ENCODE assay signal across 13 mouse cellular contexts in genomic region chr4:101654256-101654655, GRCm38 (mm10). TPM values are rescaled to one million over a fixed set of nuclear protein-coding genes. Genes with fewer than 3 reads are reported as not detected.
DNase-seq lines count a peak whose midpoint lies in the region; ATAC-seq and TF ChIP-seq lines count a peak whose summit lies in the region.
"Had no signal": no experiment of that assay in that cellular context is flagged by ENCODE, and none has a peak within 500 bp of the region (broad histone marks: within the 10 kb centered on the region; RNA-seq: fewer than 3 reads in every experiment).

No protein-coding gene starts in this region.

- TF ChIP-seq POLR2A in MEL (IDR thresholded peaks at IDR 0.05; ENCODE audit: control insufficient read depth in 1 of 2, insufficient read depth in 1 of 2, low read depth in 1 of 2, low read length in 2 of 2, poor library complexity in 1 of 2): no peak

- peaks cover 13 to 71% of the 10 kb centered on the region in 2 experiments for H3K36me3 ChIP-seq in MEL (ENCODE audit: control insufficient read depth in 1 of 2, insufficient read depth in 2 of 2, low read length in 2 of 2)
- H3K36me3 ChIP-seq in limb, embryonic 12.5 days: peaks cover 13% of the 10 kb centered on the region
- H3K36me3 ChIP-seq in liver, embryonic 16.5 days (ENCODE audit: control insufficient read depth, insufficient read depth): peaks cover 7% of the 10 kb centered on the region
- H3K36me3 ChIP-seq in forebrain, postnatal 0 days (ENCODE audit: insufficient read depth): peaks cover 15% of the 10 kb centered on the region; the same call in 1 of the 2 replicates

- H3K79me2 ChIP-seq in MEL (ENCODE audit: control insufficient read depth, insufficient read depth, low read length, poor library complexity): peaks cover 39% of the 10 kb centered on the region

- no peaks in the 10 kb centered on the region for H3K27me3 ChIP-seq in MEL (ENCODE audit: control insufficient read depth in 1 of 2, insufficient read depth in 2 of 2, low read length in 2 of 2)
- H3K27me3 ChIP-seq in limb, embryonic 12.5 days: no peaks in the 10 kb centered on the region
- no peaks in the 10 kb centered on the region for H3K27me3 ChIP-seq in liver, embryonic 16.5 days (ENCODE audit: control insufficient read depth, insufficient read depth, low read depth, low read length)
- no peaks in the 10 kb centered on the region for H3K27me3 ChIP-seq in forebrain, postnatal 0 days (ENCODE audit: insufficient read depth, low read length)
- H3K27me3 ChIP-seq: hindbrain, embryonic 13.5 days; intestine, embryonic 15.5 days; megakaryocyte, embryonic 14.5 days; neural tube, embryonic 13.5 days; Patski had no signal

- H3K27ac ChIP-seq in MEL (ENCODE audit: control insufficient read depth, low read depth, low read length): peak overlapping the region; percentile 99
- peak overlapping the region; percentile 59 for H3K27ac ChIP-seq in limb, embryonic 12.5 days
- H3K27ac ChIP-seq in liver, embryonic 16.5 days (ENCODE audit: low read length): peak overlapping the region; percentile 90
- H3K27ac ChIP-seq in forebrain, postnatal 0 days (ENCODE audit: low read depth, low read length): no peak overlapping the region
- H3K27ac ChIP-seq: hindbrain, embryonic 13.5 days; intestine, embryonic 15.5 days; neural tube, embryonic 13.5 days had no signal

- H3K4me1 ChIP-seq in MEL (ENCODE audit: control insufficient read depth in 1 of 2, insufficient read depth in 2 of 2, low read length in 2 of 2): peaks cover 44 to 60% of the 10 kb centered on the region in 2 experiments
- H3K4me1 ChIP-seq in limb, embryonic 12.5 days (replicated peaks): peaks cover 31% of the 10 kb centered on the region
- H3K4me1 ChIP-seq in liver, embryonic 16.5 days (ENCODE audit: control insufficient read depth, low read depth, low read length): peaks cover 68% of the 10 kb centered on the region
- H3K4me1 ChIP-seq in forebrain, postnatal 0 days (ENCODE audit: insufficient read depth): 0 out of 2 replicates have a peak, but pooled peaks cover under 1% of the 10 kb centered on the region

- 20% methylated on average over 6 of the region's 6 CpGs for WGBS in limb, embryonic 12.5 days
- WGBS in liver, embryonic 16.5 days (ENCODE audit: insufficient replicate concordance): 63% methylated on average over 6 of the region's 6 CpGs
- 87% methylated on average over 6 of the region's 6 CpGs for WGBS in forebrain, postnatal 0 days

- H3K9me3 ChIP-seq in MEL (replicated peaks; ENCODE audit: insufficient read depth, low read length): no peaks in the 10 kb centered on the region
- H3K9me3 ChIP-seq in limb, embryonic 12.5 days: no peaks in the 10 kb centered on the region
- no peaks in the 10 kb centered on the region for H3K9me3 ChIP-seq in liver, embryonic 16.5 days (replicated peaks; ENCODE audit: control insufficient read depth, low read length)
- no peaks in the 10 kb centered on the region for H3K9me3 ChIP-seq in forebrain, postnatal 0 days (ENCODE audit: low read length)
- H3K9me3 ChIP-seq: hindbrain, embryonic 13.5 days; intestine, embryonic 15.5 days; megakaryocyte, embryonic 14.5 days; neural tube, embryonic 13.5 days had no signal

- H3K9ac ChIP-seq in MEL (ENCODE audit: control insufficient read depth, low read depth, low read length, poor library complexity, severe bottlenecking): peak overlapping the region; percentile 44
- H3K9ac ChIP-seq in limb, embryonic 12.5 days (replicated peaks): no peak overlapping the region
- H3K9ac ChIP-seq in liver, embryonic 16.5 days (ENCODE audit: low read depth, low read length): peak overlapping the region; percentile 52
- H3K9ac ChIP-seq in forebrain, postnatal 0 days: no peak overlapping the region
- H3K9ac ChIP-seq: hindbrain, embryonic 13.5 days; intestine, embryonic 15.5 days; neural tube, embryonic 13.5 days had no signal

- no peak for TF ChIP-seq RAD21 in MEL (IDR thresholded peaks at IDR 0.05; ENCODE audit: low read depth, low read length)

- H3K4me2 ChIP-seq in limb, embryonic 12.5 days: no peak overlapping the region
- peak overlapping the region; percentile 57 for H3K4me2 ChIP-seq in liver, embryonic 16.5 days (ENCODE audit: low read depth, low read length)
- H3K4me2 ChIP-seq in forebrain, postnatal 0 days (ENCODE audit: low read depth): no peak overlapping the region
- H3K4me2 ChIP-seq: hindbrain, embryonic 13.5 days; intestine, embryonic 15.5 days; neural tube, embryonic 13.5 days had no signal

- DNase-seq in MEL (ENCODE audit: low read depth, low spot score): peak; percentile 58
- DNase-seq in embryo, embryonic 11 days: peak; percentile 53
- DNase-seq in forebrain, postnatal 0 days: no peak
- no peak for DNase-seq in cerebellum, postnatal 4 days (ENCODE audit: low spot score in 2 of 2)
- no peak for DNase-seq in left cerebral cortex, adult 11 months (ENCODE audit: low spot score)
- DNase-seq: cerebellum, adult 2 months had no signal

- no peak for TF ChIP-seq EP300 in MEL (IDR thresholded peaks at IDR 0.05; ENCODE audit: low read depth in 1 of 2, low read length in 2 of 2)

- TF ChIP-seq CTCF in MEL (IDR thresholded peaks at IDR 0.05 in 2 of 3, conservative IDR thresholded peaks at IDR 0.05 in 1 of 3; ENCODE audit: control insufficient read depth in 1 of 3, insufficient read depth in 1 of 3, low read depth in 2 of 3, low read length in 3 of 3, poor library complexity in 1 of 3, severe bottlenecking in 1 of 3): no peak
- no peak for TF ChIP-seq CTCF in forebrain, postnatal 0 days (IDR thresholded peaks at IDR 0.05; ENCODE audit: low read depth)

- H3K4me3 ChIP-seq in MEL (ENCODE audit: control insufficient read depth in 1 of 2, insufficient read depth in 1 of 2, low read depth in 2 of 2, low read length in 2 of 2): peak overlapping the region in 1 of 2 experiments; percentile 2; a peak in 1 of 4 replicates
- no peak overlapping the region for H3K4me3 ChIP-seq in limb, embryonic 12.5 days (replicated peaks)
- no peak overlapping the region for H3K4me3 ChIP-seq in liver, embryonic 16.5 days (ENCODE audit: low read depth, low read length)
- no peak overlapping the region for H3K4me3 ChIP-seq in forebrain, postnatal 0 days (ENCODE audit: low read depth, low read length)
- H3K4me3 ChIP-seq: hindbrain, embryonic 13.5 days; intestine, embryonic 15.5 days; neural tube, embryonic 13.5 days had no signal

- no peak for ATAC-seq in limb, embryonic 12.5 days (ENCODE audit: insufficient number of reproducible peaks, insufficient read depth, low FRiP score, low TSS enrichment, low read depth)
- no peak for ATAC-seq in liver, embryonic 16.5 days (ENCODE audit: low read depth)
- ATAC-seq in forebrain, postnatal 0 days: no peak
- ATAC-seq: Patski had no signal

TF ChIP-seq in MEL, 35 proteins besides CTCF, POLR2A, EP300 and RAD21:
- TF ChIP-seq BHLHE40 (IDR thresholded peaks at IDR 0.05; ENCODE audit: borderline replicate concordance, low read depth, low read length) (no peak), ETS1 (IDR thresholded peaks at IDR 0.05; ENCODE audit: low read depth, low read length) (0 out of 2 replicates have a peak, but pooled peaks have one; percentile 4), JUND (IDR thresholded peaks at IDR 0.05; ENCODE audit: low read depth, low read length) (no peak)

RNA-seq across cellular contexts. Expression of gene Leprot, which starts 6.7 kb away (rescaled TPM):
- total RNA-seq in MEL (2012; rRNA removed): 39.6 and 51.7 TPM in 2 replicates
- polyA plus RNA-seq in MEL (2012; ENCODE audit: insufficient read depth in 1 of 2, insufficient read length in 2 of 2, low read depth in 1 of 2, low replicate concordance in 2 of 2, missing spikeins in 1 of 2): 10 to 100 TPM in 1 of 2 experiments, not detected in 1; 51.5 TPM
- 65.2 and 65.7 TPM in 2 replicates for polyA plus RNA-seq in limb, embryonic 12.5 days (2016; fragmentation: Nextera tagmentation; extraction: Ambion mirVana)
- 44.1 and 50.6 TPM in 2 replicates for polyA plus RNA-seq in liver, embryonic 16.5 days (2015; fragmentation: Nextera tagmentation; extraction: Ambion mirVana)
- total RNA-seq in forebrain, postnatal 0 days (2014; rRNA removed): 74.8 and 78.8 TPM in 2 replicates
- polyA plus RNA-seq in forebrain, postnatal 0 days (2015; fragmentation: Nextera tagmentation; extraction: Ambion mirVana): 89.0 and 98.3 TPM in 2 replicates

Comparison
In these comparisons a context has a peak if more than half of its experiments do, and no peak if none do; other contexts are left out.
1. DNase-seq: peak in MEL (single experiment) and embryo, embryonic 11 days (single experiment); none in forebrain, postnatal 0 days (single experiment), cerebellum, postnatal 4 days (0 of 2) and left cerebral cortex, adult 11 months (single experiment).
2. H3K9ac ChIP-seq: peak in MEL (single experiment) and liver, embryonic 16.5 days (single experiment); none in limb, embryonic 12.5 days (single experiment) and forebrain, postnatal 0 days (single experiment).